Mouse (Mus musculus) embryonic fibroblast, embryonic 13.5 days (primary cell): ENCODE data around the gene Ctnnd1.

Experiments
- CTCF ChIP-seq: IDR thresholded peaks from 2 replicates; pipeline ENCODE4 v1.5.1; 2011; ENCODE audit warnings: mild to moderate bottlenecking, control low read depth, low read length, moderate library complexity, borderline replicate concordance; ENCODE audit not compliant: insufficient read depth
- POLR2A ChIP-seq: IDR thresholded peaks from 2 replicates; pipeline ENCODE4 v1.6.1; 2011; ENCODE audit warnings: low read depth, mild to moderate bottlenecking, control low read depth, low read length, moderate library complexity

DNA sequence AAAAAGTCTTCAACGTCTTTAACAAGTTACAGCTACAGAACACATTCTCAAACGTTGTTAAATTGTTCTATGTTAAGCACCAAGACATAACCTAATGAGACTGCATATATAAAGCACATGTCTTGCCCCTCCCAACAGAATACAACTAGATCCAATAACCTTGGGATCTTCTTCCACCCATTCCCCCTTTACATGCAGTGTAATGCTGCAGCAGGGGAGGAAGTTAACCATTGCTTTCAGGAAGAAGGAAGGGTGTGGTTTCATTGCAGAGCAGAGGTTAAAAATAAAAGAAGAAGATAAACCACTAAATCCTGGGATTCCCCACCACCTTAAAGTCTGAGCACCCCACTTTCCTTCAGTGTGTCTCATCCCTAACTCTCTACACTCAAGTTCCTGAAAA, 27.9 kb downstream of the Ctnnd1 start:
- TF ChIP-seq CTCF (no peak), POLR2A (no peak)
